Mouse (Mus musculus): Measurements from ENCODE around the gene Ccs.

Gene Ccs

DNA sequence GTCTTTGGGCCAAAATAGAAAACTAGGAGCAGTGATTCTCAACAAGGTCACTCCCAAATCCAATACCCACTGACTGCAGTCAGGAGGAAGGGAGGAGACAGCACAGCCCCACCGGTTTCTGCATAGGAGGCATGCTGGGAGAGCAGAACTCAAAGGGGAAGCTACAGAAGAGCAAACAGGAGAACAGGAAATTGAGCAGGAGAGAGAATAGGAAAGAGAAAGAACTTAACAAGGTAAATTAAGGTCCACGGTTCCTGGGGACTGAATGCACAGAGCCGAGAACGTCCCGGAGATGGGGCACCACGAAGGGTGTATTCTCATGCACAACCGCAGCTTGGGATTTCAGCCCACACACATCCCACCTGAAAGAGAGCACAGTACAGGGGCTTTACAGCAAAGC is 53.9 kb downstream of the Ccs start:
- CTCF ChIA-PET = no interaction called here

GRCm38 (mm10) chr19:4782891-4783290 is 56.2 kb downstream of the Ccs start:
- CTCF ChIA-PET = no interaction called here
